Mouse (Mus musculus) testis, adult 2 months (tissue): ENCODE data around the gene Lhx6.

Source experiments
- CTCF ChIP-seq: fragments of 200-500 bp; IDR thresholded peaks from 2 replicates; pipeline ENCODE4 v1.5.1; 2012; ENCODE audit warnings: low read depth, mild to moderate bottlenecking, inconsistent platforms, low read length, moderate library complexity; ENCODE audit not compliant: control insufficient read depth, insufficient read depth, insufficient replicate concordance
- POLR2A ChIP-seq: fragments of 200-500 bp; IDR thresholded peaks from 2 replicates; pipeline ENCODE4 v1.6.1; 2012; ENCODE audit warnings: low read depth, mild to moderate bottlenecking, inconsistent platforms, low read length, moderate library complexity; ENCODE audit not compliant: control insufficient read depth

- TF ChIP-seq POLR2A (no peak), CTCF (no peak)
Measured at GRCm38 (mm10) chr2:36129051-36129450, 23.8 kb upstream of the Lhx6 start.
